Mouse (Mus musculus) embryonic fibroblast, embryonic 13.5 days (primary cell): ENCODE data around the gene Ptgis.

ENCODE experiments used
- CTCF ChIP-seq: IDR thresholded peaks from 2 replicates; pipeline ENCODE4 v1.5.1; 2011; ENCODE audit warnings: mild to moderate bottlenecking, control low read depth, low read length, moderate library complexity, borderline replicate concordance; ENCODE audit not compliant: insufficient read depth
- POLR2A ChIP-seq: IDR thresholded peaks from 2 replicates; pipeline ENCODE4 v1.6.1; 2011; ENCODE audit warnings: low read depth, mild to moderate bottlenecking, control low read depth, low read length, moderate library complexity

DNA sequence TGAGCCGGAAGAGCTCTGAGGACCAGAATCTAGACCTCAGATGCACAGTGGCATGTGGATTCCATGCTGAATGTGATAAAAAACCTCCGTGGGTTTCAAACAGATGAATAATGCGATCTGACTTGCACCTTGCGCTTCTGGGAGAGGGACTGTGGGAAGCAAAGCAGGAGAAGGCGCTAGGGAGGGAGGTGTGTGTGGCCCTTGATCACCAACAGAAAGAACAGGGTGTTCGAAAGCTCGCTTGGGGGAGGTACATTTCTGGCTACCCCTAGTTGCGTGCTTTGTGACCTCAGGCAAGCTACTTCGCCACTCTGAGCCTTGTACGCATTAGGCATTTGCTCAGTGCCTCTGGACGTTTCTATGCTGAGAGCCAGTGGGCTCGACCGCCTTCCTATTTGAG lies 54.4 kb downstream of the Ptgis start:
- TF ChIP-seq POLR2A = no peak
- no peak for TF ChIP-seq CTCF
